Mouse (Mus musculus) embryonic fibroblast, embryonic 13.5 days (primary cell): ENCODE data around the gene Nprl2.

Experiments used
- CTCF ChIP-seq: IDR thresholded peaks from 2 replicates; pipeline ENCODE4 v1.5.1; 2011; ENCODE audit warnings: mild to moderate bottlenecking, control low read depth, low read length, moderate library complexity, borderline replicate concordance; ENCODE audit not compliant: insufficient read depth
- POLR2A ChIP-seq: IDR thresholded peaks from 2 replicates; pipeline ENCODE4 v1.6.1; 2011; ENCODE audit warnings: low read depth, mild to moderate bottlenecking, control low read depth, low read length, moderate library complexity

GRCm38 (mm10) chr9:107575579-107576356 lies 33.7 kb downstream of the Nprl2 start:
- TF ChIP-seq POLR2A (no peak), CTCF (no peak)
